Mouse (Mus musculus): ENCODE data around the gene Jmy. TPM values are rescaled to one million over a fixed set of nuclear protein-coding genes. Genes with fewer than 3 reads are reported as not detected.
"Not testable (repeated sequence)": the region's sequence is repeated elsewhere in the genome, so short reads cannot be mapped to it uniquely, and the experiment has no call there.

Jmy gene
- total RNA-seq (2015): 4.3 and 7.4 TPM in 2 replicates
- 3.2 and 4.6 TPM in 2 replicates for total RNA-seq (2017)

GRCm38 (mm10) chr13:93499167-93499972 lies at the start of gene Jmy:
Gene Jmy, minus strand, starts transcription at chr13:93499808.
- ATAC-seq (ENCODE audit: poor library complexity, severe bottlenecking): peak; percentile 72

- no peak for ATAC-seq (ENCODE audit: poor library complexity, severe bottlenecking)
These were observed 48.0 kb upstream of the Jmy start for GRCm38 (mm10) chr13:93547641-93548040.

- no peak for ATAC-seq (ENCODE audit: poor library complexity, severe bottlenecking)
These were observed 46.4 kb upstream of the Jmy start for GRCm38 (mm10) chr13:93546011-93546410.

- ATAC-seq (ENCODE audit: poor library complexity, severe bottlenecking): no peak
These were observed 44.7 kb upstream of the Jmy start for GRCm38 (mm10) chr13:93544274-93544673.

GRCm38 (mm10) chr13:93539311-93539710 lies 39.7 kb upstream of the Jmy start:
- ATAC-seq (ENCODE audit: poor library complexity, severe bottlenecking): no peak

- no peak for ATAC-seq (ENCODE audit: poor library complexity, severe bottlenecking)
These were observed 19.2 kb upstream of the Jmy start for GRCm38 (mm10) chr13:93518753-93519319.

- ATAC-seq (ENCODE audit: poor library complexity, severe bottlenecking): no peak
These were observed 17.6 kb upstream of the Jmy start for GRCm38 (mm10) chr13:93517223-93517622.

- ATAC-seq (ENCODE audit: poor library complexity, severe bottlenecking): no peak
These were observed 14.6 kb upstream of the Jmy start for GRCm38 (mm10) chr13:93514000-93514795.

GRCm38 (mm10) chr13:93510447-93511180 lies 11.0 kb upstream of the Jmy start:
- ATAC-seq (ENCODE audit: poor library complexity, severe bottlenecking): no peak

GRCm38 (mm10) chr13:93506920-93507319 lies 7.3 kb upstream of the Jmy start:
- ATAC-seq (ENCODE audit: poor library complexity, severe bottlenecking): not testable (repeated sequence)

GRCm38 (mm10) chr13:93501724-93502123 lies 2.1 kb upstream of the Jmy start:
- ATAC-seq (ENCODE audit: poor library complexity, severe bottlenecking): no peak

- no peak for ATAC-seq (ENCODE audit: poor library complexity, severe bottlenecking)
These were observed 495 bp upstream of the Jmy start for GRCm38 (mm10) chr13:93499973-93500633.

GRCm38 (mm10) chr13:93498211-93499166 lies 1.1 kb downstream of the Jmy start:
- peak; percentile 29 for ATAC-seq (ENCODE audit: poor library complexity, severe bottlenecking)

GRCm38 (mm10) chr13:93496977-93497376 lies 2.6 kb downstream of the Jmy start:
- no peak for ATAC-seq (ENCODE audit: poor library complexity, severe bottlenecking)

GRCm38 (mm10) chr13:93488510-93488909 lies 11.1 kb downstream of the Jmy start:
- no peak for ATAC-seq (ENCODE audit: poor library complexity, severe bottlenecking)

GRCm38 (mm10) chr13:93487734-93488133 lies 11.9 kb downstream of the Jmy start:
- no peak for ATAC-seq (ENCODE audit: poor library complexity, severe bottlenecking)

GRCm38 (mm10) chr13:93484276-93484675 lies 15.3 kb downstream of the Jmy start:
- no peak for ATAC-seq (ENCODE audit: poor library complexity, severe bottlenecking)

GRCm38 (mm10) chr13:93481110-93481509 lies 18.5 kb downstream of the Jmy start:
- ATAC-seq (ENCODE audit: poor library complexity, severe bottlenecking): no peak

GRCm38 (mm10) chr13:93478344-93478743 lies 21.3 kb downstream of the Jmy start:
- ATAC-seq (ENCODE audit: poor library complexity, severe bottlenecking): no peak
